ENCODE assay signal across 8 mouse cellular contexts in the genomic region with DNA sequence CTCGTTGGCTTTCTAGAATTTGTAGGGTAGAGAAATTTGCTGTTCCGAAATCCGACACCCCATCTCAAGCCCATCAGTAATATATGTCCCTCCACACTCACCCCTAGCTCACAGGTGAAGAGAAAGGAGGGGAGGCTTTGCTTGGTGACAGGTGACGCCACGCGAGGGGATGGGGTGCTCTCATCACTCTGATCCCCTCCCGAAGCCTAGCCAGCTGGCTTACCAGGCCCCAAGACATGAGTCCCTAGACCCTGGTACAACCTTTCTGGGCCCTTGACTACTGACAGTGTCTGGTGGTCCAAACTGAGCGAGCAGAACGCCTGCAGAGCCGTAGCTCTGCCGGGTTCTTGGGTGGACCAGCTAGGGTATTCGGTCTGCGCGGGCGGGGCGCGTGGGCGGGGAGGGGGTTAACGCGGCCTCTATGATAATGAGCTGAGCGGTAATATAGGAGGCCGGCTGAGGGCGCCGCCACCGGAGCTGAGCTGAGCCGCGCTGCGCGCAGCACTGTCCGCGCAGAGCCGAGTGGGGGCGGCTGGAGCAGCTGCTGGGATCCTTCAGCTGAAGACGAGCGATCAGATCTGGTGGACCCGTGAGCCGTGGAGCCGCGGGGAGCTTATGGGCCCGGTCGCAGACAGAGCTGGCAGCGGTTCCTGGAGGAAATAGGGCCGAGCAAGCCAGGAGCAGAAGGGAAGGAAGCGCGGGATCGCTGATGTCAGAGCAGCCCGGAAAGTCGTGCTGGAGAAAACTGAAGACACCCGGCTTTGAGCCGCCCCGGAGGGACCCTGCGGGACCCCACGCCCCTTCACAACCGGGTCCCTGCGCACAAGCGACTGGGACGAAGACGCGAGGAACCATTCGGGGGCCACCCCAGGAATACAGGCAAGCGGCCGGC. TPM values are rescaled to one million over a fixed set of nuclear protein-coding genes. Genes with fewer than 3 reads are reported as not detected.
DNase-seq lines count a peak whose midpoint lies in the region; ATAC-seq and TF ChIP-seq lines count a peak whose summit lies in the region.

No protein-coding gene starts in this region.

- no peaks in the 10 kb centered on the region for H3K9me3 ChIP-seq in hindbrain, embryonic 11.5 days (ENCODE audit: control insufficient read depth, low read length)
- H3K9me3 ChIP-seq in lung, postnatal 0 days (ENCODE audit: low read length): no peaks in the 10 kb centered on the region

- peak; percentile 76 for DNase-seq in R1 (ENCODE audit: low read depth, low spot score)
- DNase-seq in cerebellum, postnatal 14 days: peak; percentile 92 to 95
- peak; percentile 86 to 91 for DNase-seq in frontal cortex, postnatal 10 days (ENCODE audit: low spot score in 2 of 2)
- peak; percentile 87 for DNase-seq in hindbrain, embryonic 11.5 days (ENCODE audit: low spot score)
- DNase-seq in layer of hippocampus, postnatal 14 days (ENCODE audit: low spot score in 2 of 2): peak; percentile 85 to 91
- peak; percentile 91 for DNase-seq in lung, postnatal 0 days (ENCODE audit: low spot score)
- DNase-seq in retina, embryonic 14.5 days (ENCODE audit: low spot score): peak; percentile 91
- DNase-seq in thymus, postnatal 25 days: peak; percentile 37

- TF ChIP-seq EP300 in lung, postnatal 0 days (IDR thresholded peaks at IDR 0.05): no peak

- peak overlapping the region; percentile 91 for H3K9ac ChIP-seq in hindbrain, embryonic 11.5 days (ENCODE audit: low read depth, low read length)
- H3K9ac ChIP-seq in lung, postnatal 0 days (replicated peaks; ENCODE audit: low read depth): peak overlapping the region; percentile 91

- peak; percentile 69 for TF ChIP-seq CTCF in lung, postnatal 0 days (IDR thresholded peaks at IDR 0.05)

- peak overlapping the region; percentile 80 for H3K4me2 ChIP-seq in hindbrain, embryonic 11.5 days (replicated peaks; ENCODE audit: low read depth, low read length)
- peak overlapping the region; percentile 85 for H3K4me2 ChIP-seq in lung, postnatal 0 days (replicated peaks; ENCODE audit: low read depth, low read length)

- WGBS in hindbrain, embryonic 11.5 days: 1% methylated on average over 56 of the region's 62 CpGs
- WGBS in lung, postnatal 0 days: under 1% methylated on average over 61 of the region's 62 CpGs

- H3K27ac ChIP-seq in hindbrain, embryonic 11.5 days (ENCODE audit: low read depth, low read length): peak overlapping the region; percentile 80
- peak overlapping the region; percentile 92 for H3K27ac ChIP-seq in lung, postnatal 0 days (ENCODE audit: low read length)

- peak; percentile 91 for ATAC-seq in hindbrain, embryonic 11.5 days (ENCODE audit: low FRiP score)
- ATAC-seq in lung, postnatal 0 days: peak; percentile 93

- no peaks in the 10 kb centered on the region for H3K27me3 ChIP-seq in hindbrain, embryonic 11.5 days (ENCODE audit: control insufficient read depth, insufficient read depth, low read length)
- H3K27me3 ChIP-seq in lung, postnatal 0 days (replicated peaks; ENCODE audit: insufficient read depth, low read length): no peaks in the 10 kb centered on the region

- H3K4me3 ChIP-seq in hindbrain, embryonic 11.5 days (ENCODE audit: low read depth, low read length): peak overlapping the region; percentile 77
- peak overlapping the region; percentile 87 for H3K4me3 ChIP-seq in lung, postnatal 0 days (ENCODE audit: low read depth, low read length)

- no peaks in the 10 kb centered on the region for H3K36me3 ChIP-seq in hindbrain, embryonic 11.5 days (ENCODE audit: control insufficient read depth, insufficient read depth, low read length)
- H3K36me3 ChIP-seq in lung, postnatal 0 days (ENCODE audit: insufficient read depth, low read length): no peaks in the 10 kb centered on the region

- peaks cover 8% of the 10 kb centered on the region for H3K4me1 ChIP-seq in hindbrain, embryonic 11.5 days (replicated peaks; ENCODE audit: control insufficient read depth, insufficient read depth, low read length)
- H3K4me1 ChIP-seq in lung, postnatal 0 days (ENCODE audit: insufficient read depth, low read depth, low read length): peaks cover 26% of the 10 kb centered on the region; the same call in 1 of the 2 replicates

RNA-seq across cellular contexts. Expression of gene Plxna2, which starts 1.6 kb away (rescaled TPM):
- polyA plus RNA-seq in hindbrain, embryonic 11.5 days (2014; fragmentation: Nextera tagmentation; extraction: Ambion mirVana): 23.2 and 25.4 TPM in 2 replicates
- 10 to 100 TPM; 80.9 to 82.4 TPM for total RNA-seq in layer of hippocampus, postnatal 14 days (2021)
- 4.5 and 5.8 TPM in 2 replicates for polyA plus RNA-seq in lung, postnatal 0 days (2015; fragmentation: Nextera tagmentation; extraction: Ambion mirVana)

Comparison
In these comparisons a context has a peak if more than half of its experiments do, and no peak if none do; other contexts are left out.
1. Peak in every context shown above with its lines: DNase-seq, ATAC-seq, H3K4me3 ChIP-seq and H3K27ac ChIP-seq.
2. DNase-seq: peak in every context shown above with its lines; median percentile 94 in cerebellum, postnatal 14 days; 91 in lung, postnatal 0 days; 91 in retina, embryonic 14.5 days; 88 in frontal cortex, postnatal 10 days; 88 in layer of hippocampus, postnatal 14 days; 87 in hindbrain, embryonic 11.5 days; 76 in R1; 37 in thymus, postnatal 25 days.